Mouse (Mus musculus) lung, postnatal 25 days (tissue): ENCODE measurements around the gene Ccdc88b.
"Not testable (repeated sequence)": the region's sequence is repeated elsewhere in the genome, so short reads cannot be mapped to it uniquely, and the experiment has no call there.

ENCODE experiments used
- DNase-seq: peaks from one replicate; pipeline ENCODE4 v3.0.0; 2022; ENCODE audit warnings: low spot score

Ccdc88b gene

GRCm38 (mm10) chr19:6858031-6858430 lies at the start of gene Ccdc88b:
Gene Ccdc88b, minus strand, starts transcription at chr19:6858211.
- DNase-seq = peak; percentile 72

GRCm38 (mm10) chr19:6907094-6907493 lies 49.1 kb upstream of the Ccdc88b start:
- DNase-seq = no peak

- DNase-seq = no peak
These were observed 48.2 kb upstream of the Ccdc88b start for GRCm38 (mm10) chr19:6906199-6906598.

- DNase-seq = no peak
These were observed 47.6 kb upstream of the Ccdc88b start for GRCm38 (mm10) chr19:6905498-6906159.

GRCm38 (mm10) chr19:6904846-6905245 lies 46.8 kb upstream of the Ccdc88b start:
- DNase-seq = no peak

- no peak for DNase-seq
These were observed 45.0 kb upstream of the Ccdc88b start for GRCm38 (mm10) chr19:6903031-6903430.

- DNase-seq = no peak
These were observed 41.6 kb upstream of the Ccdc88b start for GRCm38 (mm10) chr19:6899641-6900040.

- not testable (repeated sequence) for DNase-seq
These were observed 37.7 kb upstream of the Ccdc88b start for GRCm38 (mm10) chr19:6895608-6896305.

GRCm38 (mm10) chr19:6893731-6894451 lies 35.9 kb upstream of the Ccdc88b start:
- no peak for DNase-seq

GRCm38 (mm10) chr19:6892512-6892911 lies 34.5 kb upstream of the Ccdc88b start:
- DNase-seq = no peak

GRCm38 (mm10) chr19:6877965-6878364 lies 20.0 kb upstream of the Ccdc88b start:
- DNase-seq = no peak

GRCm38 (mm10) chr19:6876799-6877198 lies 18.8 kb upstream of the Ccdc88b start:
- DNase-seq = no peak

GRCm38 (mm10) chr19:6875834-6876233 lies 17.8 kb upstream of the Ccdc88b start:
- no peak for DNase-seq

GRCm38 (mm10) chr19:6874257-6874656 lies 16.2 kb upstream of the Ccdc88b start:
- DNase-seq = no peak

- DNase-seq = no peak
These were observed 14.7 kb upstream of the Ccdc88b start for GRCm38 (mm10) chr19:6872701-6873100.

- DNase-seq = no peak
These were observed 13.7 kb upstream of the Ccdc88b start for GRCm38 (mm10) chr19:6871574-6872271.

GRCm38 (mm10) chr19:6869355-6869754 lies 11.3 kb upstream of the Ccdc88b start:
- DNase-seq = peak; percentile 83

GRCm38 (mm10) chr19:6861451-6861850 lies 3.4 kb upstream of the Ccdc88b start:
- no peak for DNase-seq

GRCm38 (mm10) chr19:6860706-6861105 lies 2.7 kb upstream of the Ccdc88b start:
- DNase-seq = peak; percentile 38

GRCm38 (mm10) chr19:6859971-6860370 lies 2.0 kb upstream of the Ccdc88b start:
- DNase-seq = no peak

GRCm38 (mm10) chr19:6859032-6859651 lies 1.1 kb upstream of the Ccdc88b start:
- no peak for DNase-seq
